Mouse (Mus musculus) layer of hippocampus, adult 9-10 months (tissue): ENCODE results near the gene 1110004F10Rik.

Experiments used
- DNase-seq: peaks from one replicate; pipeline ENCODE4 v3.0.0; 2022; ENCODE audit warnings: low spot score

1110004F10Rik gene

DNA sequence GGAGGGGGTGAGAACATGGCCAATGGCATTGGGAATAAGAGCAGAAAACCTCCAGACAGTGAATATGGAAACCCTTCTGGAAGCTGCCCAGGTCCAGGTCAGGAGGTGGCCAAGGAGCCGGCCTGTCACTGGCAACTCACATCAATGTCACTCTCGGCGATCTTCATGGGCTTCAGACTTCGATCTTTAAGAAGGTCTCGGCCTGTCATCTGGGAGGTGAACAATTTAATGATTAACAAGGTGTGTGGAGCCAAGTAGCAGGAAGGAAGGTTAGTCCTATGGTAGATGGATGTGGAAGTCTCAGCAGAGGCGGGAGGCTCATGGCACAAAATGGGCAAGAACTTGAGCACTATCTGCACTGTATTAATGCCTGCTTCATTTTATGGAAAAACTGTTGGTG is 105.8 kb downstream of the 1110004F10Rik start:
- DNase-seq: no peak

GRCm38 (mm10) chr7:116147114-116147513 is 107.9 kb downstream of the 1110004F10Rik start:
- no peak for DNase-seq

- DNase-seq: no peak
Observed at GRCm38 (mm10) chr7:116149568-116149967, 110.4 kb downstream of the 1110004F10Rik start.

DNA sequence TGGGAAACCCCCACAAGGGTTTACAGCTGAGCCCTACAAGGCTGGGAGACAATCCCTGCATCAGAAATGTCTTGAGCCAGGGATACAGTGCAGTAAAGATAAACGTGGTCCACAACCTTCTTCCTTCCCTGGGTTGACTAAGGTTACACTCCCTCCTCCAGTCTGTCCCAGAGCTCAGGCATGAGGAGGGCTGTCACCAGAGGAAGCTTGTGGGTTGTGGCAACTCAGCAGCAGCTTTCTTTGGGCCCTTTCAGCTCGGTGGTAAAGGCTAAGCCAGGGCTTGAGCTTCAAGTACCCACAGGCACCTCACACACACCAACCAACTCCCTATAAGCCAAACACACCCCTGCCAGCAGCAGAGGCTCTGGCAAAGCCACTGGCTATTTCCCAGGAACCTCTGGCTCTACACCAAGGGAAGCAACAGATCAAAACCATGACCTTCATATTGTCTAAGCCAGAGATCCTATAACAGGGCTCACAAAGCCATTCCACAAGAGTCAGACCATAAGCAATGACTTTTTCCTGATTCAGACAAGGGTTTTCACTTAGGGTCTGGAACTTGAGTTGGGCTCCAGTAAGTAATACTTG is 114.7 kb downstream of the 1110004F10Rik start:
- DNase-seq: no peak
